Mouse (Mus musculus) hindlimb bud, embryonic 11.5 days (tissue): Measurements from ENCODE around the gene Angel2.
A peak's percentile ranks its signal among the peaks of the same experiment; 100 is the strongest.

Source experiments
- DNase-seq: peaks from one replicate; pipeline ENCODE4 v3.0.0-alpha.2; 2012; ENCODE audit warnings: low read depth, low spot score; ENCODE audit errors: extremely low spot score

The Angel2 gene

GRCm38 (mm10) chr1:190979100-190979563, 54.2 kb downstream of the Angel2 start, which contains the start of gene Vash2:
TSS of gene Vash2 (minus strand) at chr1:190979296.
- DNase-seq: peak; percentile 73

GRCm38 (mm10) chr1:190980470-190980869, 55.6 kb downstream of the Angel2 start:
- no peak for DNase-seq

GRCm38 (mm10) chr1:190981412-190981811, 56.5 kb downstream of the Angel2 start:
- no peak for DNase-seq

- no peak for DNase-seq
These were observed 64.6 kb downstream of the Angel2 start for GRCm38 (mm10) chr1:190989437-190990082.

GRCm38 (mm10) chr1:190995548-190995947, 70.6 kb downstream of the Angel2 start:
- no peak for DNase-seq

GRCm38 (mm10) chr1:190996346-190996877, 71.5 kb downstream of the Angel2 start:
- DNase-seq: no peak
